Mouse (Mus musculus) kidney, embryonic 16.5 days (tissue): ENCODE results near the gene Gphn. TPM values are rescaled to one million over a fixed set of nuclear protein-coding genes. Genes with fewer than 3 reads are reported as not detected.
A peak's percentile ranks its signal among the peaks of the same experiment; 100 is the strongest.

Source experiments
- ATAC-seq: fragments of 200-750 bp; cut with Nextera tagmentation; 2 replicates; pipeline ENCODE4 v1.8.0; 2017; ENCODE audit warnings: moderate TSS enrichment; ENCODE audit not compliant: low FRiP score, low TSS enrichment
- H3K27ac ChIP-seq: fragments of 300-500 bp; sonication (generic); 2 replicates; pipeline ENCODE4 v1.5.1; 2014; ENCODE audit warnings: low read length
- H3K27me3 ChIP-seq: fragments of 300-500 bp; sonication (generic); 2 replicates; pipeline ENCODE4 v1.6.1; 2014; ENCODE audit warnings: low read length, control low read depth, mixed read lengths; ENCODE audit not compliant: insufficient read depth
- H3K36me3 ChIP-seq: fragments of 300-500 bp; sonication (generic); 2 replicates; pipeline ENCODE4 v1.6.1; 2014; ENCODE audit warnings: low read length, control low read depth, mixed read lengths; ENCODE audit not compliant: insufficient read depth
- H3K4me1 ChIP-seq: fragments of 300-500 bp; sonication (generic); 2 replicates; pipeline ENCODE4 v1.6.1; 2014; ENCODE audit warnings: low read length, control low read depth, mixed read lengths; ENCODE audit not compliant: insufficient read depth
- H3K4me2 ChIP-seq: fragments of 300-500 bp; sonication (generic); replicated peaks from 2 replicates; pipeline ENCODE4 v1.6.1; 2014; ENCODE audit warnings: low read depth, low read length
- H3K4me3 ChIP-seq: fragments of 300-500 bp; sonication (generic); 2 replicates; pipeline ENCODE4 v1.5.1; 2014; ENCODE audit warnings: mild to moderate bottlenecking, low read length
- H3K9ac ChIP-seq: fragments of 300-500 bp; sonication (generic); replicated peaks from 2 replicates; pipeline ENCODE4 v1.6.1; 2014; ENCODE audit warnings: low read length
- H3K9me3 ChIP-seq: fragments of 300-500 bp; sonication (generic); 2 replicates; pipeline ENCODE4 v1.6.1; 2016; ENCODE audit warnings: low read length, control low read depth
- WGBS: fragments of 180-500 bp; shearing (Covaris S2); extraction: QIAGEN DNeasy Blood & Tissue Kit; methylation state at CpG from one replicate; pipeline ENCODE4 v1.1.7; 2014; 5-methylcytosine and 5-hydroxymethylcytosine counted together
- polyA plus RNA-seq: library from polyadenylated mRNA; unstranded; fragments of >200 nt; fragmentation: Nextera tagmentation; extraction: Ambion mirVana; gene quantifications from 2 replicates; pipeline ENCODE4 v1.2.1, GENCODE M21; 2015

Gene Gphn
- polyA plus RNA-seq, 1 experiment from 2014 or later, result 16.9 TPM

DNA sequence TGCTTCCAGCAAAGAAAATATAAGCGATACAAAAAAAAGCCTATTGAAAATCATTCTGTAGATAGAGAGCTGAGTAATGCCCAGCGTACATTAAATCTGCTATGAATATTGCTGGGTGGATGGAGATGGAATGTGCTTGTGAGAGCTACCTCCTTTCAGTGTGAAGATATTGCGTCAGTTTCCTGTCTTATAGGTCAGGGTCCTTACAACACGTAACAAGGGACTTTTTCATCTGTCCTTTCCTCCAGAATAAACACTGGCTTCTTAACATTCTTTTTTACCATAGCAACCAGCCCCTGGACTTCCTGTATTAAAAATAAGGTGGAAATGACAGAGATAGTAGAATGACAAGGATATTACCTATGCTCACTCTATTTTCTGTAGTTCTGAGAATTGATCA is 456.1 kb downstream of the Gphn start:
- ATAC-seq, result no peak
- Histone ChIP-seq H3K9me3 (no peaks in the 10 kb centered on the region), H3K36me3 (no peaks in the 10 kb centered on the region), H3K27ac (no peak overlapping the region), H3K4me2 (no peak overlapping the region), H3K4me1 (no peaks in the 10 kb centered on the region), H3K9ac (no peak overlapping the region), H3K4me3 (no peak overlapping the region), H3K27me3 (no peaks in the 10 kb centered on the region)
- 73% methylated on average over 4 of the region's 4 CpGs for WGBS

DNA sequence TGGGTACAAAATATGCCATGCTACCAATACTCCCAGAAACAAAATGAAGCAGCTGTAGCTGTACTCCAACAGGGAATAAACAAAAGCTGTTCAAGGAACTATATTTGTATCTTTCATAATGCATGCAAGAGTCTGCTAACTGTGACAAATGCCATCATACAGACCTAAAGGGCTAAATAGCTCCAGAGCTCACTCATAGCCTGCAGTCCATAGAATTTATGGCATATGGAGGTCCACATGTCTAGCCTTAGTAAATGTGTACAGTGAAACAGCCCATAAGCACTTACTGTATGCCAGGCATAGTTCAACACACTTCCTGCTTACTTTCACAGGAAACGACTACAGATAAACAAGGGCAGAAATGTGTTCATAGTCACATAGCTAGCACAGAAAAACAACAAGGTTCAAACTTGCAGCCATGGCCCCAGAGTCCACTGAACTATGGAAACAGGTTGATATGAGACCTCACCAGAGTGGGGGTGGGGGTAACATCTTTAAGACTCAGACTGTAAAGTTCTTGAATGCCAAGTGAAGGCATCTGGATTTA is 459.6 kb downstream of the Gphn start:
- no peak overlapping the region for H3K9ac ChIP-seq
- no peaks in the 10 kb centered on the region for H3K36me3 ChIP-seq
- H3K4me3 ChIP-seq, result no peak overlapping the region
- no peak overlapping the region for H3K27ac ChIP-seq
- no peak overlapping the region for H3K4me2 ChIP-seq
- no peaks in the 10 kb centered on the region for H3K4me1 ChIP-seq
- no peaks in the 10 kb centered on the region for H3K9me3 ChIP-seq
- 65% methylated on average over 1 of the region's 1 CpGs for WGBS
- ATAC-seq, result no peak
- no peaks in the 10 kb centered on the region for H3K27me3 ChIP-seq

- Histone ChIP-seq H3K9me3 (no peaks in the 10 kb centered on the region), H3K4me3 (no peak overlapping the region), H3K4me1 (no peaks in the 10 kb centered on the region), H3K27ac (no peak overlapping the region), H3K4me2 (no peak overlapping the region), H3K36me3 (no peaks in the 10 kb centered on the region), H3K9ac (no peak overlapping the region), H3K27me3 (no peaks in the 10 kb centered on the region)
- ATAC-seq, result no peak
- 87% methylated on average over 5 of the region's 5 CpGs for WGBS
Measured at GRCm38 (mm10) chr12:78688876-78689275, 462.7 kb downstream of the Gphn start.

DNA sequence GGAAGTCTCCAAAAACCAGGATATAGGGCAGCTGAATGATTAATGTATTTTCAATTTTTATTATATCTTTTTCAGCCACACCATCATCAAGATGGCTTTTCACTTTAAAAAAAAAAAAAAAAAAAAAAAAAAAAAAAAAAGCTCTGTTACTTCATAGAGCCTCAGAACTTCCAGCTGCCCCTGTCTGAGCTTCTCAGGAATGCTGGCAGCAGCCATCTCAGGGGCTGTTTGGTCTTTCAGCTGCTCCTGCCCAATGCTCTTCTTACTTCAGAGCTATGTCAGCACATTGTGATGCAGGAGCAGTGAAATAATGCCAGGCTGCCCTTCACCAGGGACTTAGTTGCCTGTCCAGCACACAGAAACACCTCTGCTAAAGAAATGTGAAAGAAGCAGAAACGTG is 465.1 kb downstream of the Gphn start, which contains the start of gene Fam71d:
Fam71d (plus strand) TSS at position 211 of the 400 bp plus-strand sequence.
- Histone ChIP-seq H3K27me3 (no peaks in the 10 kb centered on the region), H3K27ac (no peak within 1 kb of the TSS), H3K4me2 (no peak within 1 kb of the TSS), H3K4me3 (no peak within 1 kb of the TSS), H3K9me3 (no peaks in the 10 kb centered on the region), H3K36me3 (no peaks in the 10 kb centered on the region), H3K4me1 (no peaks in the 10 kb centered on the region), H3K9ac (no peak within 1 kb of the TSS)
- WGBS, result 79% methylated on average over 1 of the region's 1 CpGs
- no peak for ATAC-seq

DNA sequence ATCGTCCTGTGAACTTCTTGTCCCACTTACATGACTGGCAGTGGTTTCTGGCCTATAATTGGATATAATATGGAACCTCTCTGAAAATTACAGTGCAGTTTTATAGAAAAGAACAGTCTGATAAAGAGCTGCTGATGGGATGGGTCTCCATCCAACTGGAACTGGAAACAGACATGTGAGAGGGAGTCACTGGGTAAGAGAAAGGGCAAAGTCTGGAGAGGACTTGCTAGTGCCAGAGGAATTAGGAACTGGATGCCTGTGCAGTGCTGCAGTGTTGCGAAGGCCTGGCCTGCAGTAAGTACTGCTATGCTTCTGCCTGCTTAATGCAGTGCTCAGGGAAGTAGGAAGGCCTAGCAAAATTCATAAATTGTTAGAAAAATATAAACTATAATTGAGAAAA is 467.1 kb downstream of the Gphn start:
- Histone ChIP-seq H3K27me3 (no peaks in the 10 kb centered on the region), H3K4me2 (no peak overlapping the region), H3K9ac (no peak overlapping the region), H3K4me1 (no peaks in the 10 kb centered on the region), H3K27ac (no peak overlapping the region), H3K9me3 (no peaks in the 10 kb centered on the region), H3K36me3 (no peaks in the 10 kb centered on the region), H3K4me3 (no peak overlapping the region)
- no peak for ATAC-seq
- WGBS, result 83% methylated on average over 2 of the region's 2 CpGs

DNA sequence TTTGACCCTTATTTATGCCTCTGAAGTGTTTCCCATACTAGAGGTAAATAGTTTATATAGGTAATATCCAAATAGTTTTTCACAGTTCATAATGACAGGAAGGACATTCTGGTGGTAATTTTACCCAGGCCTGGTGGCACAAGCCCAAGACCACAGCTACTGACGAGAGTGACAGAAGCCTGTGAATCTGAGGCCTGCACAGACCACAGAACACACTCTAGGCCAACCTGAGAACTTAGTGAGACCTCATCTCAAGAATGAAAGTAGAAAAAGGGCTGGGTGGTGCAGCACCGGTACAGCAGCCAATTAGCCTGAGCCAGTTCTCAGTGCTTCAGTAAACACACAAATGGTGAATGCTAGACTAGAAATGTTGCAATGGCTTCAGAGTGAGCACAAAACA is 491.6 kb downstream of the Gphn start:
- no peak overlapping the region for H3K4me3 ChIP-seq
- no peaks in the 10 kb centered on the region for H3K4me1 ChIP-seq
- no peak overlapping the region for H3K4me2 ChIP-seq
- no peaks in the 10 kb centered on the region for H3K27me3 ChIP-seq
- no peak for ATAC-seq
- H3K9ac ChIP-seq, result no peak overlapping the region
- H3K27ac ChIP-seq, result no peak overlapping the region
- no peaks in the 10 kb centered on the region for H3K36me3 ChIP-seq
- H3K9me3 ChIP-seq, result no peaks in the 10 kb centered on the region
- WGBS, result 77% methylated on average over 2 of the region's 2 CpGs

GRCm38 (mm10) chr12:78727723-78728122 is 501.5 kb downstream of the Gphn start:
- WGBS, result 43% methylated on average over 4 of the region's 4 CpGs
- H3K36me3 ChIP-seq, result no peaks in the 10 kb centered on the region
- no peaks in the 10 kb centered on the region for H3K4me1 ChIP-seq
- H3K27me3 ChIP-seq, result no peaks in the 10 kb centered on the region
- H3K9ac ChIP-seq, result no peak overlapping the region
- no peak overlapping the region for H3K4me3 ChIP-seq
- H3K27ac ChIP-seq, result no peak overlapping the region
- H3K9me3 ChIP-seq, result no peaks in the 10 kb centered on the region
- ATAC-seq, result peak; percentile 69; the same call in 1 of the 2 replicates
- H3K4me2 ChIP-seq, result no peak overlapping the region

Other genes starting within 250 kb of the Gphn start
- gene Gm6657, start 32.1 kb upstream of the Gphn start, polyA plus RNA-seq, result not detected in 2 replicates